Mouse (Mus musculus) testis, adult 2 months (tissue): Measurements from ENCODE around the gene Llgl2.

Experiments
- CTCF ChIP-seq: fragments of 200-500 bp; IDR thresholded peaks from 2 replicates; pipeline ENCODE4 v1.5.1; 2012; ENCODE audit warnings: low read depth, mild to moderate bottlenecking, inconsistent platforms, low read length, moderate library complexity; ENCODE audit not compliant: control insufficient read depth, insufficient read depth, insufficient replicate concordance
- POLR2A ChIP-seq: fragments of 200-500 bp; IDR thresholded peaks from 2 replicates; pipeline ENCODE4 v1.6.1; 2012; ENCODE audit warnings: low read depth, mild to moderate bottlenecking, inconsistent platforms, low read length, moderate library complexity; ENCODE audit not compliant: control insufficient read depth

DNA sequence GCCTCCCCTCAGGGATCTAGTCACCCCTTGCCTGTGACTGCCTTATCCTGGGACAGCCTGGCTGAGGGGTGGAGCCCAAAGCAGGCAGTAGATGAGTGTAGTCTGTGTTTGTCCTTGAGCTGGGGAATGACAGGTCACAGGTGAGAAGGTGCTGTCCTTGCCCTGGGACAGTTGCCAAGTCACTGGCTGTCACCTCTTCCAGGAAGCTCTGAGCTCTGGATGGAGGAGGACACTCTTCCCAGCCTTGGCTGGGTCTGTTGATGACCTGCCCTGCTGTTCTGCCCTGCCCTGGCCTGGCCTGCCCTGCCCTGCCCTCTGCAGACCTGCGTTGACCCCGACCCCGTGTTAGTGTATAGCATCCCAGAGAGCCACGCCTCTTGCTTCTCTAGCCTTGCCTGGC lies 48.6 kb downstream of the Llgl2 start:
- no peak for TF ChIP-seq POLR2A
- TF ChIP-seq CTCF: no peak
